Mouse (Mus musculus) myocyte (in vitro differentiated cells): ENCODE results near the gene Ggn.

ENCODE experiments used
- E2F4 ChIP-seq: IDR thresholded peaks from one replicate; pipeline ENCODE4 v1.6.1; 2011; ENCODE audit warnings: mild to moderate bottlenecking, control low read depth, moderate library complexity; ENCODE audit not compliant: insufficient read depth
- POLR2A ChIP-seq: IDR thresholded peaks from one replicate; pipeline ENCODE4 v1.6.1; 2011; ENCODE audit warnings: low read depth, mild to moderate bottlenecking, control low read depth, moderate library complexity; ENCODE audit not compliant: insufficient read length
- POLR2AphosphoS2 ChIP-seq: IDR thresholded peaks from one replicate; pipeline ENCODE4 v1.6.1; 2011; ENCODE audit warnings: low read depth, control low read depth; ENCODE audit not compliant: insufficient read length
- TCF12 ChIP-seq: IDR thresholded peaks from one replicate; pipeline ENCODE4 v1.6.1; 2011; ENCODE audit warnings: mild to moderate bottlenecking, control low read depth; ENCODE audit not compliant: poor library complexity, insufficient read depth, severe bottlenecking
- USF1 ChIP-seq: IDR thresholded peaks from one replicate; pipeline ENCODE4 v1.6.1; 2011; ENCODE audit warnings: low read depth, mild to moderate bottlenecking, control low read depth, moderate library complexity

DNA sequence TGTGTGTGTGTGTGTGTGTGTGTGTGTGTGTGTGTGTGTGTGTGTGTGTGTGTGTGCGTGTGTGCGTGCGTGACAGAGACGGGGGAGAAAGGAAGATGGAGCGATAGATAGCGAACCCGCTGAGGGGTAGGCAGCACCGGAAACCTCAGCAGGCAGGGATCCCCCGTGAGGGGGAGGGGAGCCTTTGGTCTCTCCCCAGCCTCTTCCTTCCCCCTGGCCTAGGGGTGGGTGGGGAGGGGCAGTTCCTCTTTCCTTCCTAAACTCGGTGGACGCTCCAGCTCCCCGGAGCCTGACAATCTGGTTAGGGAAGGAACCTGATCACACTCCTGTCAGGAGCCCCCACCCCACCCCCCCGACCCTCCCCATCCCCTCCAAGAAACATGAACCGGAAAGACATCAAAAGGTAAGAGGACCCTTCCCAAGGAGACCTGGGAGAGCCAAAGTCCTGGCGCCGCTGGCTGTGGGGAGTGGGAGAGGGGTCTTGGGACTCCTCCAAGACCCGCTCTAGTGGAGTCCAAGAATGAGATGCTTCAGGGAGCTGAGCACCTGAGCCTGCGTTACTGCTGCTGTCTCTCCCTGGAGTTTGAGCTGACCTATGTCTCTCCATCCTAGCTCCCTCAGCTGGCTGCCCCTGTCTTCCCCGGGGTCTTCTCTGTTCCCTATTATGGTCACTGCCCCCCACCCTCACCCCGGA, 35.2 kb upstream of the Ggn start, which contains the start of gene Rasgrp4:
- TF ChIP-seq E2F4 (no peak), POLR2A (no peak), TCF12 (no peak), USF1 (no peak), POLR2AphosphoS2 (no peak)
